Mouse (Mus musculus): ENCODE results near the gene Nadk. TPM values are rescaled to one million over a fixed set of nuclear protein-coding genes. Genes with fewer than 3 reads are reported as not detected.
A peak's percentile ranks its signal among the peaks of the same experiment; 100 is the strongest.

Nadk gene
- total RNA-seq (2022) = 10 to 100 TPM; 10.8 to 19.0 (median 15.8) TPM

DNA sequence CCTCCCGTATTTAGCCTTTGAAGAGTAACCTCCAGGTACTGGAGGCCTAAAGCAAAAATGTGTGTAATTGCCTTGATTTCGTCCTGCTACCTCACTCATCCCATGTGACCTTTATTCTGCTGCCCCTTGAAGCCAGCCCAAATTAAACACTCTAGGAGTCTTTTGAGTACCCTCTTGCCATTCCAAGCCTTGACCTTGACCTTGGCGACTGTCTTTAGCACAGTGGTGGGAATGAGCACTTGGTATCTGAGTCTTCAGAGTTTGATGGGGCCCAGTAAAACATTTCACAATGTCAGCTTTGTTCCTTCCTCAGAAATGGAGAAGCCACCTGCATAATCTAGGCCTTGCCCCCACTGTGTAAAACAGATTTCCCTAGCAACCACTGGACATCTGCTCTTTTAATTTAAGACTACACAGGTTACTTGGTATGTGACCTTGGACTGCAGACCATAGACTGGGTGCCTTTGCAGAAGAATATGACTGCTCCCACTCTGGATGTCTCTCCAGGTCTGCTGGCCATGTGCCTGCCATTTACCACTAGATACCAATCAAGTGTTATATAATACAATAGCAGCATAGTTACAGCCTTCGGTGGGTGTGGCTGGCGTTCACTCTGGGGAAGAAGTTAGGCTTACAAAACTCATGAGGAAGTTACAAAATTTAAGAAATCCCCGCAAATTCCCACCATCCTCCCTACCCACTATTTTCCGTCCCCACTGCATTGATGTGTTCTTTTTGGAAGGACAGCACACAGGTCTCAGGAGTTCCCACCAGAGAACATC is at the start of gene Nadk:
Nadk (plus strand) TSS at position 718 of the 782 bp plus-strand sequence.
- DNase-seq (ENCODE audit: low spot score in 2 of 2) = no peak

DNA sequence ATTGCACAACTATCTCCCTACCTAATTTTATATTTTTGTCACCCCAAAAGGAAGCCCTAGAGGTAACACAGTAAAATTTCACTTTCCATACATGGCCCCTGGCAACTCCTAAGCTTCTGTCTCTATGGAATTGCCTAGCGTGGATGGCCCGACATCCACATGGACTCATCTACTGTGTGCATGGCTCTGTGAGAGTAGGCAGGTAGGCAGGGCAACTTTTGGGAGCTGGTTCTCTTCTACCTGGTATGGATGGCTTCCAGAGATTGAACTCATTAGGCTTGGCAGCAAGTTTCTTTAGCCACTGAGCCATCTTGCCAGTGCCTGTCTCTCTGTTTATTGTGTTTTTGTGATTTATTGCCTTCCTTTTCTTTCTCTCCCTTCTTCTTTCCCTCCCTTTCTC is 47.4 kb upstream of the Nadk start:
- no peak for DNase-seq (ENCODE audit: low spot score in 2 of 2)

DNA sequence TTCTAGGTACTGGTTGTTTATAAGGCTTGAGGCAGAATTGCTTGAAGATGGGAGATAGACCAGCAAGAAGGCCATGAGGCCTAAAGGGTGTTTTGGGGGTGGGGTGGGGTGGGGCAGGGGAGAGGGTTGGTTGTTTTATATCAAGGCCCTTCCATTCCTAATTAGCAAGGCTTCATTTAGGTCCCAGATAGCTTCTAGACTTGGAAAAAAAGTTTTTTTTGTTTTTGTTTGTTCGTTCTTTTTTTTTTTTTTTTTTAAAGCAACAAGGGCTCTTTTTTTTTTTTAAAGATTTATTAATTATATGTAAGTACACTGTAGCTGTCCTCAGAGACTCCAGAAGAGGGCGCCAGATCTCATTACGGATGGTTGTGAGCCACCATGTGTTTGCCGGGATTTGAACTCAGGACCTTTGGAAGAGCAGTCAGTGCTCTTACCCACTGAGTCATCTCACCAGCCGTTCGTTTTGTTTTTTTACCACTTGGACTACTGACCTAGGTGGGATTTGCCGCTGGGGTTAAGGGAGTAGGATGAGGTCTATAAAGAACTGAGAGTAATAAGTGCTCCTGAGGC is 44.1 kb upstream of the Nadk start:
- DNase-seq (ENCODE audit: low spot score in 2 of 2) = no peak

DNA sequence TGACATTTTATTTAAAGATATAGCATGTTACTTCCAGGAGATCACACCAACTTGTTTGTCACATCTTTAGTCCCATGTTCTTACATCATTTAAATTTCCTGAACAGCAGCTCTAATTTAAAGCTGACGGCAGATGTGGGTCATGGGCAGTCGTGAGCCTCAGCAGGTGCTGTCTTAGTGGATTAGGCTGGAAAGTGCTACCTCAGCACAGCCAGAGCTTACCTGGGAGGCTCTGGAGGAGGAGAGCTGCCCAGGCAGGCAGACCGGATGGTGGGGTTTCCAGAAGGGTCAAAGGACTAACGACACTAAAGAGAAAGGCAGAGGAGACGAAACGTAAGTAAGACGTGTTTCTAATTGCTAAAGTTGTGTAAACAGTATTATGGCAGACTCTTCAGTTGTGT is 39.9 kb upstream of the Nadk start:
- no peak for DNase-seq (ENCODE audit: low spot score in 2 of 2)

DNA sequence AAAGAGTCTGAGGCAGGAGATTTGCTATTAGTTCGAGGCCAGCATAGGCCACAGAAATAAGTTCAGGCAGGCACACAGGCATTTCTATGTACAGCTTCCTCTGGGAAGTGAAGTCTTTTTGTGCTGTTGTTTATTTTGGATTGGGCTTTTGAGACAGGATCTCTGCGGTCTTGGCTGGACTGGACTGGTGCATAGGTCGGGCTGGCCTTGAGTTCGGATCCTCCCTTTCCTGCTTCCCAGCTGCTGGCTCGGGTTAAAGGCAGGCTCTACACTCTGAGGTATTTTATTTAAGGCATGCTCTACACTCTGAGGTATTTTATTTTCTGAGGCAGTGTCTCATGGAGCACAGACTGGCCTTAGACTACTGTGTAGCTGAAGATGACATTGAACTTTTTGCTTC is 36.4 kb upstream of the Nadk start:
- no peak for DNase-seq (ENCODE audit: low spot score in 2 of 2)

DNA sequence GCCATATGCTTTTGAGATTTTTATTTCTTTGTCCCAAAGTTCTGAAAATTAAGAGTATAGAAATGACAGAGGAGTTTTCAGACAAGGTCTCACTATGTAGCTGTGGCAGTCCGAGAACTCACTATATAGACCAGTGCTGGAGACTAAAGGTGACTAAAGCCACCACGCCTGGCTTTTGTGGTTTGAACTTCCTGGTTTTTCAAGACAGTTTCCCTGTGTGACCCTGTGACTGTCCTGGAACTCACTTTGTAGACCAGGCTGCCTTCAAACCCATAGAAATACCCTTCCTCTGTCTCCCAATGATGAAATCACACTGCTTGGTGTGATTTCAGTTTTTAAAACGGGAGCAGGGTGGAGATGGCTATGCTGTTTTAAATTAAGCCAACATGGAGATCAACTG is 32.9 kb upstream of the Nadk start:
- no peak for DNase-seq (ENCODE audit: low spot score in 2 of 2)

DNA sequence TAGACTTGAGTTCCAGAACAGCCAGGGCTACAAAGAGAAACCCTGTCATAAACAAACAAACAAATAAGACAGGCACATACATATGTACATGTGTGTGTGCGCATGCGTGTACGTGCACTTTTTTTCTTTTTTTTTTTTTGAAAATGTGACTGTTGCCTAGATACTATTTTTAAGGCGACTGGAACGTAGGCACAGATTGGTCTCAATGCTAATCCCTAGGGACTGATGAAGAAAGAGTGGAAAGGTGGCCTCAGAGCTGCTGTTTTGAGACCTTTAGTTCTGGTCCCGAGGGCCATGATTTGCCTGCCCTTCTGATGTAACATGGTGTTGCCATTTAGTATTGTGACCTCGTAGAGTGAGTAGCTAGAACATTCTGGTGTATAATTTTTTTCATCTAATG is 12.2 kb upstream of the Nadk start:
- no peak for DNase-seq (ENCODE audit: low spot score in 2 of 2)

DNA sequence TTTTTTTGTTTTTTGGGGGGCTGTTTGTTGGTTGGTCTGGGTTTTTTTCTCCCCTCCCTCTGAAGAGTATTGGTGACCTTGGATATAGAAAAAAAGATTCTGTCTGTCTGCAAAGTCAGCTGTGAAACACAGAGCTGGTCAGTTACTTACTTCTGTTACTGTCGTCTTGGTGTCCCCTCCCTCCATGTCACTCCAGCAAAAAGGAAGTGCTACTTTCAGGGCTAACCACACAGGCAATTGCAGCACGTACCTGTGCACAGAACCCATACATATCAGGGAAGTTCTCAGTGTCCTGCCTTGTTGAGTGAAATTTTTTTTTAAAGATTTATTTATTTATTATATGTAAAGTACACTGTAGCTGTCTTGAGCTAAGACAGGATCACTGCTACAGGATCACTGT is 11.7 kb upstream of the Nadk start:
- DNase-seq (ENCODE audit: low spot score in 2 of 2) = no peak

DNA sequence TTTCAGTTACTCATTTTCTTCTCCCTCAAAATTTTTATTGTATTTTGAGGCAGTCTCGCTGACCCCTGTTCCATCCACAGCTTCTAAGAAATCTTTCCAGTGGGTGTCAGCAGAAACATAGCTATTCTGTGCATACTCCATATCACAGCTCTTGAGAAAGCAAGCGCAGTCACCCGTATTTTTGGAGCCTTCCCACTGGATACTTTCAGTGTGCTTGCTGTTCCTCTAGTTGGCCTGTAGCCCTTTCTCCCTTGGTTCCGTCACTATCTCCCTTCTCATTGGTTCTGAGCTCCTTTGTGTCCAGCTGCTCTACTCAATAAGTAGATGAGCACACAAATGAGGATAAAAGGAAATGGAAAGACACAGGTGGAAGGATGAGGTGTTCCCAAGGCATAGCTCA is 11.1 kb upstream of the Nadk start:
- no peak for DNase-seq (ENCODE audit: low spot score in 2 of 2)

DNA sequence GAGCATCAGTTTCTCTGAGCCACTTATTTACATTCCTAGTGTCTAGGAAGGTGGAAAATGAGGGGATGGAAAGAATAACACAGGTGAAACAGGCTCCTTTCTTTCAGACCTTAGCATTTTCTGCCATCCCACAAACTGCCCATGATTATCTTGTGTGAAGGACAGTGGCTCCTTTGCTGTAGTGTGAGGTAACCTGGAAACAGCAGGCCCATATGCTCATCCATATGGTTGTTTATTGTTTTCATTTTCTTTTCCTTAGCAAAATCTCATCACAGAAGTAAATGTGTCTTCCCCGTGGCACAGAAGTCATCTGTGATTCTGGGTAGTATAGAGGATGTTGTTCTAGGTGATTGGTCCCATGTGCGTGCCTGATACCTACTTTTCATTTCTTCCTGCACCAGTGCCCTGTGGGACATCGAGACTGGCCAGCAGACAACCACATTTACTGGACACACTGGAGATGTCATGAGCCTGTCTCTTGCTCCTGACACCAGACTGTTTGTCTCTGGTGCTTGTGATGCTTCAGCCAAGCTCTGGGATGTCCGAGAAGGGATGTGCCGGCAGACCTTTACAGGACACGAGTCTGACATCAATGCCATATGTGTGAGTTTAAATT is 9.2 kb upstream of the Nadk start:
- no peak for DNase-seq (ENCODE audit: low spot score in 2 of 2)

DNA sequence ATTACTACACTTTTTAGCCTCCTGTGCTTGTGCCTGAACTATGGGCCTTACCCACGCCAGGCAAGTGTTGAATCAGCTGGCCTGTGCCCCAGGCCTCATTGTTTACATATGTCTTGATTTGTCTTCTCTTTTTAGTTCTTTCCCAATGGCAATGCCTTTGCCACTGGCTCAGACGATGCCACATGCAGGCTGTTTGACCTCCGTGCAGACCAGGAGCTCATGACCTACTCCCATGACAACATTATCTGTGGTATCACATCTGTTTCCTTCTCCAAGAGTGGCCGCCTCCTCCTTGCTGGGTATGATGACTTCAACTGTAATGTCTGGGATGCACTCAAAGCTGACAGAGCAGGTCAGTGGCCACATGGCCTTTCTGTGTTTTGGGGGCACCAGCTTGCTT is 7.3 kb upstream of the Nadk start:
- no peak for DNase-seq (ENCODE audit: low spot score in 2 of 2)

DNA sequence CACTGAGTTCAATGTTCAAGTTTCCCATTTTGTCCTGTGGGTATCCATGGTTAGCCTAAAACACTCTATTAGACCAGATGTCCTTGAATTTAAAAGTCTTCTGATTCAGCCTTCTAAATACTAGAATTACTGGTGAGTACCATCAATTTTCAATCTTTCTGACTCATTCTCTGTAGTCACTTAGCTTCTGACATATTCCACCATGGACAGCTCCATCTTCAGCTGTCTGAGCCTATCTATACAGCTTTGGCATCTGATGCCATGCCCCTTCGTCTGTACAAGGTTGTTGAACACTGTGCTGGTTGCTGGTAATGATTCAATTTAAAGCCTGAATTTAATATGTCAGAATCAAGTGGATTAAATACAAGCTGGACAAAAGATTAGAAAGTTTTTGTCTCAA is 6.7 kb upstream of the Nadk start:
- no peak for DNase-seq (ENCODE audit: low spot score in 2 of 2)

DNA sequence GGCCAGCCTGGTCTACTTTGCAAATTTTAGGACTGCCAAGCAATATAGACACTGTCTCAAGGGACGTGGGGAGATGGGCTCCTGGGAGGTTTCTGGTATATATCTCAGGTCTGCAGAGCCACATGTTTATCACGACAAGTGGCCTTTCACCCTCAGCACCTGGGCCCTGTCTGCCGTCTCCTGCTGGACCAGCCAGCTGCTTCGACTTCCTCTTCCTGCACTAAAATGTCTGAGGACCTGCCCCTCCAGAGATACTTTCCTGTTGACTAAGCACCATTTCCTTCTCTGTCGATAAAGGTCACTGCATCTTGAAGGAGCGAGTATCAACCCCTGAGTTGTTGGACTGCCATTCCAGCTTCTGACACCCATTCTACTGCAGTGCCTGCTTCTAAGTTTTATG is 2.7 kb upstream of the Nadk start:
- DNase-seq (ENCODE audit: low spot score in 2 of 2) = no peak

DNA sequence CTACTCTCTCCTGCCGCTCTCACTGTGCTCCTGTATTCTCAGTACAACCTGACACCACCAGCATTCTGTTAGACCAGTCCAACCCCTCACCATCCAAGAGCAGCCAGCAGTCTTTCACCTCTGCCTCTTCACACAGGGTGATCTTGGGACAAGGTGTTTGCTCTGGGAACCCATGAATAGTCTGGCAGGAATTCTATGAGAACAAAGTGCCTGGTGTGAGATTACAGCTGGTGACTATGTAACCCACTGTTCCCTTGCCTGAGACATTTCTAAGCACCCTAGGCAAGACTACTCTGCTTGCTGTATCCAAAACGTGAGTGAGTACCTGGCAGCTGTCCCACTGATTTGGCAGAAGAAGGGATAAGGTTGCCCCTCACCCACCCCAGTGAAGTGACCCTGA is 1.2 kb upstream of the Nadk start:
- DNase-seq (ENCODE audit: low spot score in 2 of 2) = no peak

DNA sequence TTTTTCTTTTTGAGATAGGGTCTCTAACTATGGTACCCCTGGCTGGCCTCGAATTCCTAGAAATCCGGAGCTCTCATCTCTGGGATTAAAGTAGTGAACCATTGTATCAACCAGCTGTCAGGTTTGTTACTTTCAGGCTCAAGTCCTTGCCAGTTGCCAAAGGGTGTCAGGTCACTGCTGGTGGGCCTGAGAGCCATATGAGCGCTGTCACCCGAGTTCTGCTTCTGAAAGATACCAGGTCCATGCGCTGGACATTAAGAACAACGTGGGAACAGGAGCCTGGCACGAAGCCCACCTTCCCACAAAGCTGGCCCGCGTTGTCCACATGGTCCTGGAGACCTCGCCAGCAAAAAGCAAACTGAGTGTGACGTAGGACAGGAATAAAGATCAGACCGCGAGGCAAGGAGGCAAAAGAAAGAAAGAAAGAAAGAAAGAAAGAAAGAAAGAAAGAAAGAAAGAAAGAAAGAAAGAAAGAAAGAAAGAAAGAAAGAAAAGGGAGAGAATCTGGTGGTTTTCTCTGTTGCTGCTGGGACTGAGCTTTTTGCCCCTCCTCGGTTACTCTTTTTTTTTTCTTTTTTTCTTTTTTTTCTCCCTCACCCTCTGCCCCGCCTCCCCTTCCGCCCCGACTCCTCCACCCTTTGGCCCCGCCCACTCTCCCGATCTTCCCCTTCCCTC is 684 bp downstream of the Nadk start:
- peak; percentile 54 to 72 for DNase-seq (ENCODE audit: low spot score in 2 of 2)

DNA sequence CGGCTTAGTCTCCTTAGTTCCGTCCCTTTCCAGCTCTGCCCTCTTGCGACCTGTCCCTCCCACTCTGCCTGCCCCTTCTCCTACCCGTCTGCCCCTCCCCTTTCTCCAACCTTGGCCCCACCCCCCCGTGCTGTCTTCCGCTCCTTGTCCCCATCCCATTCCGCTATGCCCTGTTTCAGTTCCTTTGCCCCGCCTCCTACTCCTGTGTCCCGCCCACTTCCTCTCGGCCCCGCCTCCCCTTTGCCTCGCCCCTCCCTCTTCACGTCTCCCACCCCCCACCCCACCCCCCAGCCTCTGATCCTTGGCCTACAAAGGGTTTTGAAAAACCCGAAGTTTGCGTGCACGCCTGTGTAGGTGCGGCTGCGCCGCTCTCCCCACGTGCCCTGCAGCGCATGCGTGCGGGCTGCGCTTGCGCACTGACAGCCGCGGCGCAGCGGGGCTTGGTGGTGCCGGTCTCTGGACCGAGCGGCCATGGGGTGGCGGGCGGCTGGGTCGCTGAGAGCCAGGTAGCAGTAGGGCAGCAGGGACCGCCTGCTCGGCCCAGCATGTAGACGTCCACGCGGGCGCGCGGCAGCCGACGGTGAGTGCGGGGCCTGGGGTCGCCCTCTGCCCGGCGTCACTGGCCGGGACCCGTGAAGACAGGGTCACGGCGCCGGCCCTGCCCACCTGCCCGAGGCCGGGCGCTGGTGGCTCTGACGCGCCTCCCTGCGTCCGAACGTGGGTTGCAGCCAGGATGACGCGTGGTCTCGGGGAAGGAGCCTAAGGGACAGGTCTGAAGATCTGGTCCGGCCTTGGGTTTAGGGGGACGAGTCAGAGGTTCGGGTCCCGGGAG is 1.4 kb downstream of the Nadk start:
- peak; percentile 93 to 95 for DNase-seq (ENCODE audit: low spot score in 2 of 2)

DNA sequence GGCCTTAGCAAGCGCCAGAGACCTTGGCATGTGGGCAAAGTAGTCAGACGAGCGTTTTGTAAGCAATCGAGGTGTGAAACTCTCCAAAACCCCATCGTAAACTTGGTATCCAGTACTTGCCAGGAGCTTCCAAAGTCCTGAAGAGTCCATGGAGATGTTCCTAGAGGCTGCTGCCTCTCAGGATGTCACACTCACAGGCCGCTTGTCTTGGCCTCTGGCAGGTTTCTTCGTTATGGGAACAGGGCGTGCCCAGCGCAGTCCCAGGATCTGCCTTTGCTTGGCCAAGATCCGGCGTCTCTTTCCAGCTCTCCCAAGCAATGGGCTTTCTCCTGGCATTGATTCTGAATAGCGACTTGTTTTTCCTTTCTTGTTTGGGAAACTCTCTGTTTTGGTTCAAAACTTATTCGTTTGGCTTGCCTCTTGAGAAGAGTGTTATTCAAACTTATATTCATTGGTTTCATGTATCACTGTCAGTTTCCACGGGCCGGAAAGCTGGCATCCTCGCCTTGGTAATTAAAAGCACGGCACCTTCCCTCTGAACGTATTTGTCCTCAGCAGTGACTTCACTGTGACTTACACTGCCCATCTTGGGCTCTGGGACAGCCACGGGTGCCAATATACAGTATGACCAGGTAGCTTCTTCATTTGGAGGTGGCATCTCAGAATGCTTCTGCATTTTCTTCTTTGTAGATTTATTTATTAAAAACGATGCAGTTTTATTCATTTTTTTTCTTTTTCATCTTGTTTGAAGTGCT is 2.3 kb downstream of the Nadk start:
- DNase-seq (ENCODE audit: low spot score in 2 of 2) = peak; percentile 52 to 65

DNA sequence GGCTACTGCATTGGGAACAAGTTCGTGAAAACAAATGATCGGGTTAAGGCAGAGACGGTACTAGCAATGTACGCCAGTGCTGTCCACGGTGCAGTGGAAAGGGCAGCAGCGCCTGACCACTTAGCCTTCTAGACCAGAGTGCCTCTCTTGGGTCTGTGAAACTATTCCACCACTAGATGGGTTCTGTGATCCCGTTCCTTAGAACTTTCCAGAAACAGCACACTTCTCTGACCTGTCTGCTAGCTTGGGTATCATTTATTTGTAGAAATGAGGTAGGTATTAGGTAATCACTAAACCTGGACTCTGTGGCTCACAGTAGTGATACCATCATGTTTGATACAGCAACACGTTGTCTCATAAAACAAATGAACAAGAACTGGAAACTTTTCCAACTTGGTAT is 4.4 kb downstream of the Nadk start:
- no peak for DNase-seq (ENCODE audit: low spot score in 2 of 2)

DNA sequence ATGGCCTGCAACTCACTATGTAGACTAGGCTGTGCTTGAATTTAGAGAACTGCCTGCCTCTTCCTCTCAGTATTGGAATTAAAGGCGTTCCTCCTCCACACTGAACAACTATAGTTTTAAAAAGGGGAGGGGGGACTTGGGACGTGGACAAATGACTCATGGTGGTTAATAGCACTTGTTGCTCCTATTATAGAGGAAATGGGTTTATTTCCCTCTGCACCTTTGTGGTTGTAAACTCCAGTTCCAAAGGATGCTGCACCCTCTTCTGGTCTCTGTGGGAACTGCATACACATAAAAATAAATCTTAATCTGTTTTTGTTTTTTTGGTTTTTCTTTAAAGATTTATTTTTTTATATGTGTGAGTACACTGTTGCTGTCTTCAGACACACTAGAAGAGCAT is 6.0 kb downstream of the Nadk start:
- DNase-seq (ENCODE audit: low spot score in 2 of 2) = no peak

DNA sequence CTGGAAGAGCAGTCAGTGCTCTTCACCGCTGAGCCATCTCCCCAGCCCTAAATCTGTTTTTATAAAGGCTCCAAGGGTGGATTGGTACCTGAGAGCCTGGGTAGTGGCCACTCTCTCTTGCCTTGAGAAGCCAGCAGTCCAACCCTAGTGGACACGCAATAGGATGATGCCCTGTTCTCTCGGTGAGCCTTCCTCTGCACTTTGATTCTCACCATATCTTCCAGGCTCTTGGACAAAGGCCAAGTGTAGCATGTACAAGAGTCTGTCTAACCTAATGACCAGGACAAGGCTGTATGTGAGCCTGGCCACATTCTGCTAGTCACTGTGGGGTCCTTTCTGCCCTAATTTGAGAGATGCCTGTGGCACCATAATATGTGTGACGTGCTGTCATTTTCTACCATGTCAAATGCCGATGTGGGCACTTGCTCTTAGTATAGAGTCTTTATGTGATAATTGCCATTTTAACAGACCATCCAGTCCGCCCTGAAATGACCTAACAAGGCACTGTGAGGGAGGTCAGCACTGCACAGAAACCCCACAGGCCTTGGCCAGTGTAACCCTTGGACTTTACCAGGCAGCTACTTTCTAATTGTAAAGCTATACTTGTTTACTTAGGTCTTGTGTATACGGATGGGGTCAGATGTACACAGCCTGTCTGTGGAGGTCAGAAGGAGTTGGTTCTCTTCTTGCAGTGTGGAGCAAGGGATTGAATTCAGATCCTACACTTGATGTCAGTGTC is 6.6 kb downstream of the Nadk start:
- no peak for DNase-seq (ENCODE audit: low spot score in 2 of 2)
